Mouse (Mus musculus): ENCODE data around the gene Dcxr. TPM values are rescaled to one million over a fixed set of nuclear protein-coding genes. Genes with fewer than 3 reads are reported as not detected.

The Dcxr gene
- polyA plus RNA-seq, 1 experiment: 127 TPM

GRCm38 (mm10) chr11:120728530-120729240 lies 1.6 kb upstream of the Dcxr start:
- Histone ChIP-seq H3K27ac (ENCODE audit: insufficient read depth, low read depth, low read length) (no peak overlapping the region), H3K4me3 (ENCODE audit: low read depth, low read length) (no peak overlapping the region), H3K27me3 (ENCODE audit: control insufficient read depth, insufficient read depth, low read length) (no peaks in the 10 kb centered on the region), H3K36me3 (ENCODE audit: control insufficient read depth, insufficient read depth, low read length) (0 out of 2 replicates have a peak, but pooled peaks cover 2% of the 10 kb centered on the region), H3K4me1 (ENCODE audit: control insufficient read depth, insufficient read depth, insufficient read length, low read length) (peaks cover 9% of the 10 kb centered on the region)
- 88% methylated on average over 11 of the region's 11 CpGs for WGBS
- TF ChIP-seq POLR2A (IDR thresholded peaks at IDR 0.05; ENCODE audit: low read depth, low read length) (no peak), CTCF (IDR thresholded peaks at IDR 0.05; ENCODE audit: extremely low read depth, insufficient read length, insufficient replicate concordance, low read depth, low read length) (no peak)

GRCm38 (mm10) chr11:120727564-120727963 lies 483 bp upstream of the Dcxr start:
- no peak for TF ChIP-seq CTCF (IDR thresholded peaks at IDR 0.05; ENCODE audit: extremely low read depth, insufficient read length, insufficient replicate concordance, low read depth, low read length)
- TF ChIP-seq POLR2A (IDR thresholded peaks at IDR 0.05; ENCODE audit: low read depth, low read length): no peak
- no peak overlapping the region for H3K27ac ChIP-seq (ENCODE audit: insufficient read depth, low read depth, low read length)
- no peaks in the 10 kb centered on the region for H3K27me3 ChIP-seq (ENCODE audit: control insufficient read depth, insufficient read depth, low read length)
- 43% methylated on average over 12 of the region's 12 CpGs for WGBS
- peaks cover 9% of the 10 kb centered on the region for H3K4me1 ChIP-seq (ENCODE audit: control insufficient read depth, insufficient read depth, insufficient read length, low read length)
- no peak overlapping the region for H3K4me3 ChIP-seq (ENCODE audit: low read depth, low read length)
- H3K36me3 ChIP-seq (ENCODE audit: control insufficient read depth, insufficient read depth, low read length): 0 out of 2 replicates have a peak, but pooled peaks cover 2% of the 10 kb centered on the region

GRCm38 (mm10) chr11:120726243-120727168 lies 575 bp downstream of the Dcxr start:
- Histone ChIP-seq H3K27ac (ENCODE audit: insufficient read depth, low read depth, low read length) (0 out of 2 replicates have a peak overlapping the region, but pooled peaks have one; percentile 16), H3K27me3 (ENCODE audit: control insufficient read depth, insufficient read depth, low read length) (no peaks in the 10 kb centered on the region), H3K4me3 (ENCODE audit: low read depth, low read length) (peak overlapping the region; percentile 90), H3K4me1 (ENCODE audit: control insufficient read depth, insufficient read depth, insufficient read length, low read length) (peaks cover 17% of the 10 kb centered on the region), H3K36me3 (ENCODE audit: control insufficient read depth, insufficient read depth, low read length) (0 out of 2 replicates have a peak, but pooled peaks cover 2% of the 10 kb centered on the region)
- no peak for TF ChIP-seq CTCF (IDR thresholded peaks at IDR 0.05; ENCODE audit: extremely low read depth, insufficient read length, insufficient replicate concordance, low read depth, low read length)
- TF ChIP-seq POLR2A (IDR thresholded peaks at IDR 0.05; ENCODE audit: low read depth, low read length): no peak
- 19% methylated on average over 36 of the region's 36 CpGs for WGBS

GRCm38 (mm10) chr11:120723509-120723908 lies 3.6 kb downstream of the Dcxr start:
- 97% methylated on average over 7 of the region's 7 CpGs for WGBS
- Histone ChIP-seq H3K27me3 (ENCODE audit: control insufficient read depth, insufficient read depth, low read length) (no peaks in the 10 kb centered on the region), H3K36me3 (ENCODE audit: control insufficient read depth, insufficient read depth, low read length) (peaks cover 11% of the 10 kb centered on the region), H3K4me1 (ENCODE audit: control insufficient read depth, insufficient read depth, insufficient read length, low read length) (peaks cover 16% of the 10 kb centered on the region), H3K4me3 (ENCODE audit: low read depth, low read length) (no peak overlapping the region), H3K27ac (ENCODE audit: insufficient read depth, low read depth, low read length) (no peak overlapping the region)
- no peak for TF ChIP-seq CTCF (IDR thresholded peaks at IDR 0.05; ENCODE audit: extremely low read depth, insufficient read length, insufficient replicate concordance, low read depth, low read length)
- no peak for TF ChIP-seq POLR2A (IDR thresholded peaks at IDR 0.05; ENCODE audit: low read depth, low read length)

GRCm38 (mm10) chr11:120722761-120723382 lies 4.2 kb downstream of the Dcxr start:
- WGBS: 86% methylated on average over 11 of the region's 11 CpGs

GRCm38 (mm10) chr11:120722067-120722630 lies 4.9 kb downstream of the Dcxr start:
- Histone ChIP-seq H3K36me3 (ENCODE audit: control insufficient read depth, insufficient read depth, low read length) (peaks cover 12% of the 10 kb centered on the region), H3K4me1 (ENCODE audit: control insufficient read depth, insufficient read depth, insufficient read length, low read length) (peaks cover 16% of the 10 kb centered on the region), H3K27me3 (ENCODE audit: control insufficient read depth, insufficient read depth, low read length) (no peaks in the 10 kb centered on the region), H3K4me3 (ENCODE audit: low read depth, low read length) (peak overlapping the region; percentile 62), H3K27ac (ENCODE audit: insufficient read depth, low read depth, low read length) (no peak overlapping the region)
- TF ChIP-seq POLR2A (IDR thresholded peaks at IDR 0.05; ENCODE audit: low read depth, low read length) (no peak), CTCF (IDR thresholded peaks at IDR 0.05; ENCODE audit: extremely low read depth, insufficient read length, insufficient replicate concordance, low read depth, low read length) (no peak)
- WGBS: 21% methylated on average over 21 of the region's 21 CpGs

More at GRCm38 (mm10) chr11:120722761-120723382, 4.2 kb downstream of the Dcxr start:
- H3K4me3 ChIP-seq (ENCODE audit: low read depth, low read length): no peak overlapping the region
- no peak overlapping the region for H3K27ac ChIP-seq (ENCODE audit: insufficient read depth, low read depth, low read length)
- no peak for TF ChIP-seq CTCF (IDR thresholded peaks at IDR 0.05; ENCODE audit: extremely low read depth, insufficient read length, insufficient replicate concordance, low read depth, low read length)
- peaks cover 16% of the 10 kb centered on the region for H3K4me1 ChIP-seq (ENCODE audit: control insufficient read depth, insufficient read depth, insufficient read length, low read length)
- no peaks in the 10 kb centered on the region for H3K27me3 ChIP-seq (ENCODE audit: control insufficient read depth, insufficient read depth, low read length)
- H3K36me3 ChIP-seq (ENCODE audit: control insufficient read depth, insufficient read depth, low read length): peaks cover 11% of the 10 kb centered on the region
